Mouse (Mus musculus) embryonic fibroblast, embryonic 13.5 days (primary cell): ENCODE measurements around the gene Macrod2. TPM values are rescaled to one million over a fixed set of nuclear protein-coding genes. Genes with fewer than 3 reads are reported as not detected.

Experiments
- H3K27ac ChIP-seq: 2 replicates; pipeline ENCODE4 v1.5.1; 2012; ENCODE audit warnings: low read length, control low read depth, inconsistent platforms; ENCODE audit not compliant: insufficient read depth
- H3K4me1 ChIP-seq: 2 replicates; pipeline ENCODE4 v1.6.1; 2011; ENCODE audit warnings: low read length; ENCODE audit not compliant: control insufficient read depth, insufficient read depth
- H3K4me3 ChIP-seq: 2 replicates; pipeline ENCODE4 v1.5.1; 2011; ENCODE audit warnings: mild to moderate bottlenecking, control low read depth, low read length; ENCODE audit not compliant: insufficient read depth
- CTCF ChIP-seq: IDR thresholded peaks from 2 replicates; pipeline ENCODE4 v1.5.1; 2011; ENCODE audit warnings: mild to moderate bottlenecking, control low read depth, low read length, moderate library complexity, borderline replicate concordance; ENCODE audit not compliant: insufficient read depth
- POLR2A ChIP-seq: IDR thresholded peaks from 2 replicates; pipeline ENCODE4 v1.6.1; 2011; ENCODE audit warnings: low read depth, mild to moderate bottlenecking, control low read depth, low read length, moderate library complexity
- polyA plus RNA-seq: library from polyadenylated mRNA; stranded (reverse); fragments of >200 nt; gene quantifications from 2 replicates; pipeline ENCODE4 v1.2.4, GENCODE M21; 2011; ENCODE audit warnings: low read depth; ENCODE audit not compliant: missing spikeins, insufficient read length

Gene Macrod2
- polyA plus RNA-seq, 1 experiment, result 8.6 TPM

DNA sequence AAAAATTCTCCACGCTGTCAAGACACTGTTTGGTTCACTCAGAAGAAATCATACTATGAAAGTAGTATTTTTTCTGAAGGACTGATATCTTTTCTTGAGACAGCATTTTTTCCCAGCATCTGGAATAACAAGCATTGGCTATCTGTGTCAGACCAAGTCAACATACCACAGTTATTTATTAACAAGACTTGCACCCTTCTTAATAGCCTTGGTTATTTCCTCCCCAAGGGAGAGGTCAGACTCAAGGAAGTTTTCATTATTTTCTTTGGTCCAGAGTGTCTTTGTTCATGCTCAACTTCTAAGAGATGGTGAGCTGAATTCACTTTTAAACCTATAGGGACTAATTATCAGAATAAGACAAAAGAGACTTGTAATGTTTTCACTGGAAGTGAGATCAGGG lies 728.8 kb downstream of the Macrod2 start:
- no peak for TF ChIP-seq CTCF
- H3K4me1 ChIP-seq, result no peaks in the 10 kb centered on the region
- no peak overlapping the region for H3K27ac ChIP-seq
- H3K4me3 ChIP-seq, result no peak overlapping the region

DNA sequence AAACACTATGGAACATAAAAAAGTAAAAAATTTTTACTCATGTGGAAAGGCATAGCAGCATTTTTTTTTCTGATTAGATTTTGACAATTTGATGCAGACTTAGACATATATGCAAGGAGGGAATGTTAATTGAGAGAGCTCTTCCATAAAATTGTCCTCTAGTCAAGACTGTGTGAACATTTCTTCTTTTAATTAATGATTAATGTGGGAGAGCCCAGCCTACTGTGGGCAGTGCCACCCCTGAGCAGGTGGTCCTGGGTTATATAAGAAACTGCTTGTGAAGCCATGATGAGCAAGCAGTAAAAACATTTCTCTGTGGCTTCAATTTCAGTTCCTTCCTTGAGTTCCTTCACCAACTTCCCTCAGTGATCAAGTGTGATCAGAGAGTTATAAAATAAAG lies 730.5 kb downstream of the Macrod2 start:
- Histone ChIP-seq H3K4me3 (no peak overlapping the region), H3K27ac (no peak overlapping the region), H3K4me1 (no peaks in the 10 kb centered on the region)
- TF ChIP-seq POLR2A (no peak), CTCF (no peak)

DNA sequence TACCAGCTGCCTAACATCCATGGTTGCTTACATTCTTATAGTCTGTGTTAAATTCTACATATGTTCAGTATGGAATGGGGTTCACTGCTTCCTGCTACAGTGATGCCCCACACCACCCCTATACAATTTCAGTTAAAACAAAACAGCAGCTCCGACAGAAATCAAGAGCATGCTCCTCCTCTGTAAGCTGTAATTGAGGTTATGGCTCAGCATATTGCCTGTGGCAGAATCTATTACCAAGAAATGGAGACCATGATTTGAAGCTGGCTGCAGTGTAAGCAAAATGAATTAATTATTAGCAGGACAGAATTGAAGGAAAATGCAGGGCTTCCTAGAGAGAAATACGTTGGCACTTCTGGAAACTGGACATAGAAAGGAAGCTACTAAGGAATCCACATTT lies 747.2 kb downstream of the Macrod2 start:
- Histone ChIP-seq H3K27ac (no peak overlapping the region), H3K4me3 (no peak overlapping the region), H3K4me1 (no peaks in the 10 kb centered on the region)
- TF ChIP-seq CTCF (no peak), POLR2A (no peak)

DNA sequence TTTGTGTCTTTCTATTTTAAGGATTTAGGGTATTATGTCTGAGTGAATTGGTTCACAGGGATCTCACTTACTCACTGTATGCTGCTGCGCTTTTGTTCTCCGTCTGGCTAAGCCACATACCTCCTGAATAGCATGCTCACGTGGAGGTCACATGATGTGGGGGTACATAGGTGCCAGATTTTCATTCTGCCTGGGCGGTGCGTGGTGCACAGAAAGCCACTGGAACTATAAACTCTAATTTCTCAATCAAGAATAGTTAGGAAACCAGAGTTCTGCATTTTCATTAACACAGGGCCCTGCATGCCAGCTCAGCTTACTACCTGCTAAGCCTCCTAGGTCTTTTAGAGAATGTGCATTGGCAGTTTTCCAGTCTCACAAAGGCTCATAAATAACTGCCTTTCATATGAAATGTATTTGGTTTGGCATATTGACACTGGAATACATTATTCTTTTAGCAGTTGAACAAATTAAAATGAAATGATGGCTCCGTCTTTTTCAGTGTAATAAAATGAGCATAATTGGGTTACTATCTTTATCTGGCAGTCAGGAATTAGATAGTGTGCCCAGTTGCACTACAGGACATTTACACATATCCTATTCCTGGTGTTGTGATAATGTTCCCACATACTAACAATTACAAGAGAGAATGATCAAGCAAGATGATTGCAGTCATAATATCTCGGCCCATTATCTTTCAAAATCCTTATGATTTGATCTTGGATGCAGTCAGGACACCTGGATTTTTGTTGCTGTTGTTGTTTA lies 757.1 kb downstream of the Macrod2 start:
- peaks cover 4% of the 10 kb centered on the region; the same call in 1 of the 2 replicates for H3K4me1 ChIP-seq
- TF ChIP-seq POLR2A, result no peak
- no peak for TF ChIP-seq CTCF
- H3K27ac ChIP-seq, result no peak overlapping the region
- H3K4me3 ChIP-seq, result no peak overlapping the region

DNA sequence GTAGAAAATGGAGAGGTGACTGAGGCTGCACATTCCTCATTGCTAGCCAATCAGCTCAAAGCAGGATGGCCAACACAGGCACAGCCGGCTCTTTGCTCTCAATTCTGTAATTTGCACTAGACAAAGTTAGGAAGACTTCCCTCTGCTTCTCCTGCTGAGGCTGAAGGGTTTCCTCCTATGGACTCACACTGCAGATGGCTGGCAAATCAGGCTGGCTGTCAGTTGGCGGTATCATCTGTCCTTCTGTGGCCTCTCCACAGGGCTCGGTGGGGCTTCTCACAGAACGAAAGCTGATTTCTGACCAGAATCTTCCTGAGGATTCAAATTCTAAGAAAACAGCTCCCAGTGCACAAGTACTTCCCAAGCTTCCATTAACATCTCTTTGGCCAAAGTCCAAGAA lies 760.9 kb downstream of the Macrod2 start:
- H3K27ac ChIP-seq, result no peak overlapping the region

DNA sequence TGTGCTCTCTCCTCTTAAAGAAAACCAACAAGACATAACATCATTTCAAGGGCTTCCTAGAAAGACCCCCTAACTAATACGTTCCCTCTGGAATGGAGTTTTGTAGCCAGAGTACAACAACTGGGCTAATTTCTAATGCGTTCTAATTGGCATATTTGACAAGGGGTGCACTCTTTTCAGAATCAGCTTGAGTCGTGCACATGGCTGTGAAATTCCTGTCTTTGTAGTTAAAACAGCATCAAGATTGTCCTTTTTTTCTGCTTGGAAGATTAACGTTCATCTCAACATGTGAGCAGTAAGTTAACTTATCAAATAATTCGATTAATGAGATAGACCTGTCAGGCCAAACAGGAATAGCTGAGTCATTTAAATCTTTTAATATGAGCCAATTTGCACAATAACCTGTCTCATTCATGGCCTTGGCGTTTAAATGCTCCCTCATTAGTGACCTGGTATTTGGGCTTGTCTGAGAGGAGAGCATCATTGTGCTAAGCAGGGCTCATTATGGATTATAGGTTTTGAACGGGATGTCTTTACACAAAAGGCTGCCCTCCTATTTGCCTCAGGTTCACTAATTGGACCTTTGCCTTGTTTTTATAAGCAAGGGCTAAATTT lies 762.0 kb downstream of the Macrod2 start:
- no peaks in the 10 kb centered on the region for H3K4me1 ChIP-seq
- H3K27ac ChIP-seq, result no peak overlapping the region

More for the DNA sequence above, 760.9 kb downstream of the Macrod2 start:
- TF ChIP-seq CTCF (no peak), POLR2A (no peak)
- Histone ChIP-seq H3K4me3 (no peak overlapping the region), H3K4me1 (peaks cover 4% of the 10 kb centered on the region; the same call in 1 of the 2 replicates)

DNA sequence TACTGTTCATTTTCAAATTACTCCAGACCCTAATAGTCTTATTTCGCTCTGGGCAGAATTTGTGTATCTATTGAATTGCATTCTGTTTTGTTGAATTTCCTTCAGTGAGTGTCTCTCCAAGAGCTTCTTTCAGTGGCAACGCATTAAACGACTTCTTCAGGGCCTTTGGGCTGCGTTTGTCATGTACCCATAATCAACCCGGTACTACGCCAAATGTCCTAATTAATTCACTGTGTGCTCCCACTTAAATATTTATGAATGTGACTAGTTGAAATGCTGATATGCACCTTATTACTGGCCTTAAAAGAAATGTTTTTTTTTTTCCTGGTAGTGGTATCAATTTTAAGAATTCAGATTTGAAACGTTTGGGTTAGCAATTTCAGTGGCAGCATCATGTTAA lies 763.1 kb downstream of the Macrod2 start:
- TF ChIP-seq CTCF (no peak), POLR2A (no peak)
- Histone ChIP-seq H3K4me3 (no peak overlapping the region), H3K4me1 (no peaks in the 10 kb centered on the region), H3K27ac (no peak overlapping the region)

More for the DNA sequence above, 762.0 kb downstream of the Macrod2 start:
- TF ChIP-seq POLR2A (no peak), CTCF (no peak)
- no peak overlapping the region for H3K4me3 ChIP-seq

DNA sequence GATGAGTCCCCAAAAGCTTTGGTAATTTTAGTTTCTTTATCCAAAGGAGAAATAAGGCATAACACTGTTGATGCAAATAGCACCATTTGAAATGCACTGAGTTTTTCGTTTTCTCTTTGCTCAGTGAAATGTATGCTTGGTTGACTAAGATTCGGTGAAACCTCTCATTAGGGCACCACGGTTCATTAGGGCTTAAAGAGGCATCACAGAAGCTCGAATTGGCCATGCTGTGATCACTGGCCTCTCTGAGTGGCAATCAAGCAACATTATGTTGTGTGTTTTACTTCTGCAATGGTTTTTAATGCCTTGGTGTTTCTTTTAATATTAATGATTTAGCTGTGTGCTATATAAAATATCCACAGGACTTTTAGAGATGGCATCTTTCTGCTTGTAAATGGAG lies 768.8 kb downstream of the Macrod2 start:
- H3K27ac ChIP-seq, result no peak overlapping the region
- H3K4me3 ChIP-seq, result no peak overlapping the region
- H3K4me1 ChIP-seq, result no peaks in the 10 kb centered on the region
- TF ChIP-seq CTCF (no peak), POLR2A (no peak)

DNA sequence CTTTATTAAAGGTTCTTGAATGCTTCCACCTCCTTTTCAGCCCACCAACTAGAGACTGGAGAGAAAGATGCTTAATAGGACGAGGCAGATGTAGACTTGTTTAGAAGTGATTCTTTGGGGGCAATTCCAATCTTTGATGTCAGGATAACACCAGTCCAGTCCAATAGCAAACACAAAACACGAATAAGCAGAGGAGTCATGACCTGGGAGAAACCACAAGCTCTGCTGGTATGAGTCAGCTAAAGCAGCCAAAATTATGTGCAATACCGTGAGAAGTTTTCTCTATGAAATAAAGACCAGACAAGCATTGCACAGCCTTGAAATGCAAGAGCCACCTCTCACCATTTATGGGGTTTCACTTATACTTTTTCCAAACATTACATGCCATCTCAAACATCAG lies 774.5 kb downstream of the Macrod2 start:
- no peak overlapping the region for H3K4me3 ChIP-seq
- H3K4me1 ChIP-seq, result peaks cover 2% of the 10 kb centered on the region; the same call in 1 of the 2 replicates
- TF ChIP-seq CTCF, result no peak
- TF ChIP-seq POLR2A, result no peak
- H3K27ac ChIP-seq, result peak overlapping the region; percentile 61

DNA sequence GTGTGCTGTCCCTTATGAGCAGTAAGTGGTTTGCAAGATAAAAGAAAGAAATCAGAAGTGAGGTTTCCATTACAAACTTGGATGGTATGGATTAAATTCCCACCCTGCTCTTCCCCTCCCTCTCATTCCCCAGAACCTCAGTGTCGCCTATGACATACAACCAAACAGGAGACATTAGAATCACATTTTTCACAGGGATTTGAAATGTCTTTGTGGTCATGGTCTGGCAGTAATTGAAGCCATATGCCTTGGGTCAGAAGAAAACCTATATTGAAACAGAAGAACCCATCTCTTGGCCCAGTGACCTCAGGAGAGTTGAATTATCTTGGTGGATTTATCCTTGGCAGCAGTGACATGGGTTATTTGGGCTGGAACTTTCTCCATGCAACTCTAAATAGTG lies 778.1 kb downstream of the Macrod2 start:
- TF ChIP-seq CTCF, result no peak
- TF ChIP-seq POLR2A, result no peak
- H3K4me3 ChIP-seq, result no peak overlapping the region
- 0 out of 2 replicates have a peak overlapping the region, but pooled peaks have one; percentile 24 for H3K27ac ChIP-seq
- peaks cover 2% of the 10 kb centered on the region; the same call in 1 of the 2 replicates for H3K4me1 ChIP-seq
